Mouse (Mus musculus) lung, postnatal 10 days (tissue): ENCODE data around the gene Prelid3b.

Experiments
- DNase-seq: peaks from one replicate; pipeline ENCODE4 v3.0.0; 2021

The Prelid3b gene

GRCm38 (mm10) chr2:174459365-174459764 is 13.5 kb downstream of the Prelid3b start:
- no peak for DNase-seq

GRCm38 (mm10) chr2:174453681-174454080 is 19.2 kb downstream of the Prelid3b start:
- DNase-seq = peak; percentile 43

- no peak for DNase-seq
Observed at GRCm38 (mm10) chr2:174450353-174450752, 22.5 kb downstream of the Prelid3b start, which contains the start of gene Tubb1. Gene Tubb1 (plus strand): TSS chr2:174450695.

- DNase-seq = no peak
Observed at GRCm38 (mm10) chr2:174448405-174448804, 24.5 kb downstream of the Prelid3b start.

GRCm38 (mm10) chr2:174446905-174447304 is 26.0 kb downstream of the Prelid3b start:
- no peak for DNase-seq

GRCm38 (mm10) chr2:174446492-174446891 is 26.4 kb downstream of the Prelid3b start:
- DNase-seq = no peak

GRCm38 (mm10) chr2:174445018-174445417 is 27.9 kb downstream of the Prelid3b start:
- no peak for DNase-seq

GRCm38 (mm10) chr2:174444359-174444758 is 28.5 kb downstream of the Prelid3b start:
- no peak for DNase-seq

- DNase-seq = no peak
Observed at GRCm38 (mm10) chr2:174443046-174443445, 29.8 kb downstream of the Prelid3b start.

GRCm38 (mm10) chr2:174442460-174442859 is 30.4 kb downstream of the Prelid3b start:
- DNase-seq = peak; percentile 19

- DNase-seq = no peak
Observed at GRCm38 (mm10) chr2:174441898-174442297, 31.0 kb downstream of the Prelid3b start.

- no peak for DNase-seq
Observed at GRCm38 (mm10) chr2:174439961-174440360, 32.9 kb downstream of the Prelid3b start.

- no peak for DNase-seq
Observed at GRCm38 (mm10) chr2:174439450-174439838, 33.4 kb downstream of the Prelid3b start.

- DNase-seq = peak; percentile 78
Observed at GRCm38 (mm10) chr2:174438737-174439449, 34.0 kb downstream of the Prelid3b start, which contains the start of gene Ctsz. Gene Ctsz (minus strand): TSS chr2:174439039.

- no peak for DNase-seq
Observed at GRCm38 (mm10) chr2:174438181-174438580, 34.7 kb downstream of the Prelid3b start.

GRCm38 (mm10) chr2:174437697-174437982 is 35.2 kb downstream of the Prelid3b start:
- DNase-seq = peak; percentile 59

GRCm38 (mm10) chr2:174436916-174437696 is 35.8 kb downstream of the Prelid3b start:
- DNase-seq = no peak

- peak; percentile 29 for DNase-seq
Observed at GRCm38 (mm10) chr2:174436076-174436701, 36.7 kb downstream of the Prelid3b start.

GRCm38 (mm10) chr2:174434943-174435342 is 37.9 kb downstream of the Prelid3b start:
- DNase-seq = no peak

- no peak for DNase-seq
Observed at GRCm38 (mm10) chr2:174428996-174429591, 43.8 kb downstream of the Prelid3b start.

- DNase-seq = no peak
Observed at GRCm38 (mm10) chr2:174428076-174428835, 44.6 kb downstream of the Prelid3b start.

- no peak for DNase-seq
Observed at GRCm38 (mm10) chr2:174426856-174427255, 46.0 kb downstream of the Prelid3b start.
